Mouse (Mus musculus): ENCODE data around the gene Prlr.

Gene Prlr

GRCm38 (mm10) chr15:10228636-10229035 is 51.6 kb downstream of the Prlr start:
- DNase-seq (ENCODE audit: inconsistent age in 2 of 2, low spot score in 1 of 2), result peak in 1 of 2 experiments; percentile 49

DNA sequence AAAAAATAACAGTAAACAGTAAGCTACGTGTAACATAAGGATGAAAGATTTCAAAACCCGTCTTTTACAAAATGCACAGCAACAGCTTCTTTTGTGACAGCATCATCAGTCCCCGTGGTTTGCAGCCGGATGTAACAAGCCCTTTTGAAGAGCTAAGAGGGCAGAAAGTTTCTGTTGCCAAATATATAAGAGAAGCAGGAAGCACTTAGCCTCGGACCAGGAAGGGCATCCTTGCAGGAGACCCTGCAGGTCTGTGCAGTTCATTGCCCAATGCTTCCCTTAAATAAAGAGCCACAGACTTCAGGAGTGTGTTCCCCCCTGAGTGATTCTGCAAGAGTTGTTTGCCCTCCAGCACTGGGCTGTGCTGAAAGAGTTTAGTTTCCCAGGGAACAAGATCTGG is 58.9 kb downstream of the Prlr start:
- no peak for DNase-seq (ENCODE audit: inconsistent age in 2 of 2, low spot score in 1 of 2)

DNA sequence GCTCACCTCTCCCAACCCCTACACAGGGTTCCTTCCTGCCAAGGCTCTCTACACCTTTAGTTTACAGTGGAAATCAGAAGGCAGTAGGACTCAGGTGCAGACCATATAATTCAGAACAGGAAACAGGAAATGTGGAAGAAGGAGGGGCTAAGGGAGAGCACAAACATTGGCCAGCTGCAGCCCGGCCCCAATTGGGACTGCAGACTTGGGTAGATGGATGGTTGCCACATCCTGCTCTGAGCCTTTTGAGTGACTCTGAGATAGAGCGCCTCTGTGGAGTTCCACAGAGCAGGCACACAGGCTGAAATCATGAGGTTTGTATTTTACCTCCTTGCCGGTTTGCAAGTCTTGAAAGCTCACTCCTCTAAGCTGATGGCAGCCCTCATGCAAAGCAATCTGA is 59.8 kb downstream of the Prlr start:
- no peak for DNase-seq (ENCODE audit: inconsistent age in 2 of 2, low spot score in 1 of 2)

DNA sequence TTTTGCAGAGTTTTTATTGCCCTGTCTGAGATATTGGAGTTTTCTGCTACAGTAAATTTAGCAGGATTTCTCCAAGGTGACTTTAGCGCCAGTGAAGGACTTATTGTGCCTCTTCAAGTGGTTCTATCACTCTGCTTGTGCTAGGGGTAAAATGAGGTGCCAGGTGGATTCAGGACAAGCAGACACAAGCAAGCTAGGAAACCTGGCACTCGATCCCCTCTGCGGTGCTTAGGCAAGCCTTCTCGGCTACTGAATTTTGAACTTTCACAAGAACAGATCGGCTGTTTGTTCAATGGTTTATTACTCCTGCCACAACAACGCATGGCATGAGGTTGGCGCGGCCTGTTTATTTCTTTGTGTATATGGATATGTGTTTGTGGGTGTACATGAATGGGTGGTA is 61.4 kb downstream of the Prlr start:
- no peak for DNase-seq (ENCODE audit: inconsistent age in 2 of 2, low spot score in 1 of 2)

GRCm38 (mm10) chr15:10240228-10240795 is 63.3 kb downstream of the Prlr start:
- peak; percentile 49 to 86 for DNase-seq (ENCODE audit: inconsistent age in 2 of 2, low spot score in 1 of 2)

GRCm38 (mm10) chr15:10242250-10242649 is 65.2 kb downstream of the Prlr start:
- peak in 1 of 2 experiments; percentile 71 for DNase-seq (ENCODE audit: inconsistent age in 2 of 2, low spot score in 1 of 2)

DNA sequence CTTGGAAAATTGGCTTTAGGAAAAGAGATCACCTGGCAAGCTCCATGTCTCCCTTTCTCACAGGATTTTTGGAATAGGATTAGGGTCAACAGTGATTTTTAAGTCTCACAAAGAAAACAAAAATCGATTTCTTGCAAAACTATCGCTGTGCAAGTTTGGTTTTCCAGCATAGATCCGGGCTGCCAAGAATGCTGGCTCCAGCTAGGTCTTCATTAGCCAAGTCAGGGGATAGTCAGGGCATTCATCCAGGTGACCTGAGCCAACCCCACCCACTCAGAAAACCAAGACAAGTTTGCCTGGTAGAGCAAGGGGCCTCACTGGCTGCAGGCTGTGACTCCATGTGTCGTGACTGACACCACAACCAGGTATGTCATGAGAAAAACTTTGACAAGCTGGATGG is 72.2 kb downstream of the Prlr start:
- DNase-seq (ENCODE audit: inconsistent age in 2 of 2, low spot score in 1 of 2), result peak in 1 of 2 experiments; percentile 62

DNA sequence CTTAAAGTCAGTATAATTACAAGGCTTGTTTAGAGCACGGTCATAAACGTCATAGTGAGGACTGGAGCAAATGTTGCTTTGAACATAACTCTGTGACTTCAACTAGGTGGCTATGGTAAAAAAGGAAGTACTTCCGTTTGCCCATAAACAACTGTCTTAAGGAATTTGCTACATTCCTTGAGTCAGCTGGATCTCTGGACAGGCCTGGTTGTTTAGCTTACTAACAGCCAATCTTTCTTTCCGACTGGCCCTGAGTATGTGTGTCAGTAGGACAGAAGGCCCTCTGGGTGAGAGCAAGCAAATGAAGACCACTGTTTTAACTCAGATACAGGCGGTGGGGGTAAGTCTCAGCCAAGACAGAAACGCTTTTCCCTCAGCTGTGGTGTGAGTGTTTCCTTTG is 73.7 kb downstream of the Prlr start:
- peak in 1 of 2 experiments; percentile 47 for DNase-seq (ENCODE audit: inconsistent age in 2 of 2, low spot score in 1 of 2)

GRCm38 (mm10) chr15:10252526-10252925 is 75.5 kb downstream of the Prlr start:
- DNase-seq (ENCODE audit: inconsistent age in 2 of 2, low spot score in 1 of 2), result peak; percentile 30 to 66

- no peak for DNase-seq (ENCODE audit: inconsistent age in 2 of 2, low spot score in 1 of 2)
Measured at GRCm38 (mm10) chr15:10262219-10262618, 85.2 kb downstream of the Prlr start.

DNA sequence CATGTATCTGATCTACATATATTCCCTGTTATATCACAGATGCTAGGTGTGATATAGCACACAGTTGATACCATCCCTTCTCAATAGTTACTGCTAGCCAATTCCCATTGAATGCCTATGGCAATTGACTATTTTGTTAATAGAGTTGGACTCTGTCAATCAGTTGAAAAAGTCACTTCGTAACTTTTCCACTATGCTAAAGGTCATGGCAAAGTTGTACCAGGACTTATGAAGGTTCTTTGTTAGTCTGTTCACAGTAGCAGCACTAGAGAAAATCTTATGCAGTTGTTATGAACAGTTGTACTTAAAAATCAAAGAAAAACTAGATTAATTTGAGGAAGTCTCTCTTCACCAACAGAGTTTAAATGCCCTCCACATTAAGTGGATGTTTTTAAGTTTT is 85.6 kb downstream of the Prlr start:
- peak in 1 of 2 experiments; percentile 54 for DNase-seq (ENCODE audit: inconsistent age in 2 of 2, low spot score in 1 of 2)

DNA sequence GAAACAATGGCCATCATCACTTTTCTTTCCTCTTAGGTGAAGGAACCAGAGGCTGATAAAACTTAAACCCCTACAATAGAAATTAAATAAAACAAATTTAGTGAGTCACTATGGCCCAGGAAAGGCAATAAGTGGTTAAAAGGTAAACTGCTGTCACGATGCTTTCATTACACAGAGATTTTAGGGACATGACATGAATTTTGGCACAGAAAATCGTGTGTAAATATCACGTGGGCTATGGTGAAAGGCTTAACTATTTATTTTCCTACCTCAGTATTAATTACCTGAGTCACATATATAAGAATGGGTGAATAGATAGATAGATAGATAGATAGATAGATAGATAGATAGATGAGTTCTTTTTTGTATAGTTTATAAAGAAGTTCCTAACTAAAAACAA is 86.4 kb downstream of the Prlr start:
- no peak for DNase-seq (ENCODE audit: inconsistent age in 2 of 2, low spot score in 1 of 2)

- no peak for DNase-seq (ENCODE audit: inconsistent age in 2 of 2, low spot score in 1 of 2)
Measured at GRCm38 (mm10) chr15:10264885-10265284, 87.8 kb downstream of the Prlr start.

DNA sequence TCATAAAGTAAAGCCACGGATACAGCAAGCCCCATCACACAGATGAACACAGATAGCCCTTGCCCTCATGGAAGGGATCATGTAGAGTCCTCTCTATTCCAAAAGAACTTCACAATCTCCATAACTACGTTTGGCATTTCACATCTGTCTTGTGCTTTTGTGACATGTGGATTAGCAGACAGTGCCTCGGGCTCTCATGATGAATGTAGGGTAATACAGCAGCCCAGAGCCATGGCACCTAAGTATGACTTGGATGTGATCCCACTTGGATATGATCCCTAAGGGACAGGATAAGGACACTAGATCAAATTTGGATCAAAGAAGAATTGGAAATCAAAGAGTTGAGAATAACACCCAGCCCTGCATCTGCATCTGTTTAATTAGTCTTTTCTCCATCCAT is 90.2 kb downstream of the Prlr start:
- DNase-seq (ENCODE audit: inconsistent age in 2 of 2, low spot score in 1 of 2), result no peak

GRCm38 (mm10) chr15:10276386-10276785 is 99.3 kb downstream of the Prlr start:
- no peak for DNase-seq (ENCODE audit: inconsistent age in 2 of 2, low spot score in 1 of 2)

DNA sequence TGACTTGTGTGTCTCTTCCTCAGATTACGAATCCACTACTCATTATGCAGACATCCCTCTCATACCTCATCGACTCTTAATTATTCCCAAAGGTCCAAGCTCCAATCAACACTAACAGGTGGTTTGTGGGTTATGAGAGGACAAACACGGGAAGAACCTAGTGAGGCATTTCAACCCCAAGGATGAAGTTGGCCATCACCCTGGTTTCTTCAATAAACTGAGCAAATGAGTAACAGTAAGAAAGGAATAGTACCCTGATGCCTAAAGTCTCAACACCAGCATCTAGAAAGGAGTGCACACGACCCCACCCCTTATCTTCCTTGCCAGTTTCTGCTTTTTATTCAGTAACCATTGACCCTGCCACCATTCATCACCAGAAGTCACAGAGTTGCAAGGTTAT is 100.4 kb downstream of the Prlr start:
- no peak for DNase-seq (ENCODE audit: inconsistent age in 2 of 2, low spot score in 1 of 2)

DNA sequence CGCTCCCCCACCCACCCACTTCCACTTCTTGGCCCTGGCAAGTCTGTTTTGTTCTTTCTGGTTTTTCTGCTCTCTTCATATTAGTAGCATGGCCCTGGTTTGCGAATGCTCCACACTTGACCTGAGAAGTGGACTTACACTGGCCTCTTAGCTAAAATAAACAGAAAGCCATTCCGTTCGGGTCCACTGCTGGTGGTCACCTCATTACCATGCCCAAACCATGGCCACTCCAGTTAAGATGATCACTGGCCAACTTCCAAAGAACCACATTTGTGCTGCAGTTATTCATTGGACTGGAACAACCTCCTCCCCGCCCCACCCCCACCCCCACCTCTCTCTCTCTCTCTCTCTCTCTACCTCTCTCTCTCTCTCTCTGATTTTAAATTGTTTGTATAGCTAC is 104.5 kb downstream of the Prlr start:
- DNase-seq (ENCODE audit: inconsistent age in 2 of 2, low spot score in 1 of 2), result no peak

DNA sequence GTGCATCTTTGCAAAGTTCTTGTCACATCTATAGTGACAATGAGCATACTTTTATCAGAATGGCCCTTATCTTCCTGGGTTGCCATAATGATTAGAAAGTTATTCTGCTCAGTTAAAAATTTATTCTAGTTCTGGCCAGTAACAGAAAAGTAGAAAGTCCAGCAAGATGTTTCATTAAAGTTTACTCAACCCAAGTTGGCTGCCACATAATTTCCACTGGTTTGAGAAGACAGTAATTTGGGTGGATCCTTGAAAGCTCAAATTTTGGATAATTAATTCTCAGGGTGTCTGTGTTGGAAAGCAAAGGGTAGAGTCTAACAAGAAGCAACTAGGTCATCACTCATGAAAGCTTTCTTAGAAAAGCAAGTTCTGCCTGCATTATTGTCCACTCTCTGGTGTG is 106.6 kb downstream of the Prlr start:
- DNase-seq (ENCODE audit: inconsistent age in 2 of 2, low spot score in 1 of 2), result no peak

GRCm38 (mm10) chr15:10296570-10296969 is 119.5 kb downstream of the Prlr start:
- no peak for DNase-seq (ENCODE audit: inconsistent age in 2 of 2, low spot score in 1 of 2)

DNA sequence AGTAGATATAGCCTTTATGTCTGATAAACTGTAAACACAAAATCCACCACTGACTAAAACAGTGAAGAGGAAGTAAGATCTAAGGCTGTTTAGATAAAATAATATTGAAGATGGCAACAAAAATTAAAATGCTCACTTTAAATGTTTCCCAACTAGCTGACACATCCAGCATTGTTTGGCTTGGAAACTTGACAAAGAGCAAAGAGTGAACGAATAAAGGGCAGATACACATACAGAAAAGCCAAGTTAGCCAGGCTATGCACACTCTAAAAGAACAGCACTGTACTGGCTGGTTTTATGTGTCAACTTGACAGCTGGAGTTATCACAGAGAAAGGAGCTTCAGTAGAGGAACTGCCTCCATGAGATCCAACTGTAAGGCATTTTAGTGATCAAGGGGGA is 121.0 kb downstream of the Prlr start:
- DNase-seq (ENCODE audit: inconsistent age in 2 of 2, low spot score in 1 of 2), result peak in 1 of 2 experiments; percentile 61

DNA sequence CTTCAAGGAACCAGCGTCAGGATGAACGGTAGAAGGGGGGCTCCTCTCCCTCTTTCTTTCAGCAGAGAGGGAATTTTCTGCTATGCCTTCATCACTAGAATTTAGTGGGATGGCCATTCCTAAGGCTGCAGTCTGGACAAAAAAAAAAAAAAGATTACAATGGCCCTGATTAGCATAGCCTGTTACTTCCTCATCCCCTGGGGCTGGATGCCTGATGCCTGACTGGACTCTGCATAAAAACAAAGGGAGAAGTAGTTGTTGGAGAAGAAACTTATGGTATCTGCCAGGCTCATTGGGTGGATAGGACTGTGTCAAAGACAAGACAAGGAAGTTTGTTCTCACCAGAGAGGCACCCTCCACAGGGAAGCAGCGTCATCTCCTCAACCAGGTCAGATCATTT is 122.4 kb downstream of the Prlr start:
- no peak for DNase-seq (ENCODE audit: inconsistent age in 2 of 2, low spot score in 1 of 2)

GRCm38 (mm10) chr15:10306461-10306860 is 129.4 kb downstream of the Prlr start:
- DNase-seq (ENCODE audit: inconsistent age in 2 of 2, low spot score in 1 of 2), result no peak

DNA sequence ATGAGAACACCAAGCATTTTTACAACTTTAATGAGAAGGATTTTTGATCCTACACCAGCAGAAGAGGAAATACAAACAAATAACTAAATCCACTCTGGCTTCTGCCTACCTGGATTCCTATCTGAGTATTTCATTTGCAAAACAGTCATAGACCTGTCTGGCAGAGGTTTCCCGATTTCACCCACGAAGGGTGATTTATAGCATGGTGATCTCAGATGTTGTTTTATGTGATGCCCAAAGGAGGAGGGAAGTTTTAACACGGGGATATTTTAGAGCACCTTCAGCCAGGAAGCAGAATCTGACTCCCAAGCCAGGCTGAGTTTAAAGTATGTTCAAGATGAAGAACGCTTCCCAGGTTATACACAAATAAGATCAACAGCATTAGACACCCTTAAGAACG is 134.8 kb downstream of the Prlr start:
- DNase-seq (ENCODE audit: inconsistent age in 2 of 2, low spot score in 1 of 2), result peak in 1 of 2 experiments; percentile 73

Measured in adrenal gland, adult (tissue).